Mouse (Mus musculus): Measurements from ENCODE around the gene Casz1. TPM values are rescaled to one million over a fixed set of nuclear protein-coding genes. Genes with fewer than 3 reads are reported as not detected.

Casz1 gene
- polyA plus RNA-seq, 1 experiment from 2014 or later = 6.3 TPM

GRCm38 (mm10) chr4:148805811-148806747 is 1.9 kb downstream of the Casz1 start:
- Histone ChIP-seq H3K27ac (replicated peaks) (peak overlapping the region; percentile 73), H3K9me3 (replicated peaks) (no peaks in the 10 kb centered on the region), H3K4me3 (peak overlapping the region; percentile 74), H3K4me1 (peaks cover 91% of the 10 kb centered on the region), H3K27me3 (ENCODE audit: low read depth, poor library complexity, severe bottlenecking) (peaks cover 100% of the 10 kb centered on the region), H3K36me3 (no peaks in the 10 kb centered on the region)
- under 1% methylated on average over 63 of the region's 64 CpGs for WGBS
- peak; percentile 57 for DNase-seq (ENCODE audit: low spot score)

- peaks cover 97% of the 10 kb centered on the region for H3K4me1 ChIP-seq
Observed at GRCm38 (mm10) chr4:148806836-148807235, 2.6 kb downstream of the Casz1 start.

GRCm38 (mm10) chr4:148807397-148807796 is 3.2 kb downstream of the Casz1 start:
- Histone ChIP-seq H3K4me1 (peaks cover 97% of the 10 kb centered on the region), H3K4me3 (peak overlapping the region; percentile 74), H3K27ac (replicated peaks) (no peak overlapping the region; the same call in 1 of the 2 replicates), H3K9me3 (replicated peaks) (no peaks in the 10 kb centered on the region), H3K27me3 (ENCODE audit: low read depth, poor library complexity, severe bottlenecking) (peaks cover 100% of the 10 kb centered on the region), H3K36me3 (no peaks in the 10 kb centered on the region)
- WGBS = under 1% methylated on average over 9 of the region's 9 CpGs
- DNase-seq (ENCODE audit: low spot score) = peak; percentile 28

More at GRCm38 (mm10) chr4:148806836-148807235, 2.6 kb downstream of the Casz1 start:
- Histone ChIP-seq H3K4me3 (peak overlapping the region; percentile 74), H3K27me3 (ENCODE audit: low read depth, poor library complexity, severe bottlenecking) (peaks cover 100% of the 10 kb centered on the region), H3K27ac (replicated peaks) (no peak overlapping the region; the same call in 1 of the 2 replicates), H3K9me3 (replicated peaks) (no peaks in the 10 kb centered on the region), H3K36me3 (no peaks in the 10 kb centered on the region)
- under 1% methylated on average over 20 of the region's 26 CpGs for WGBS
- peak; percentile 75 for DNase-seq (ENCODE audit: low spot score)

- no peaks in the 10 kb centered on the region for H3K36me3 ChIP-seq
- no peak for DNase-seq (ENCODE audit: low spot score)
- H3K4me3 ChIP-seq = no peak overlapping the region
- peaks cover 88% of the 10 kb centered on the region for H3K4me1 ChIP-seq
- no peak overlapping the region for H3K27ac ChIP-seq (replicated peaks)
- WGBS = 39% methylated on average over 2 of the region's 2 CpGs
- peaks cover 100% of the 10 kb centered on the region for H3K27me3 ChIP-seq (ENCODE audit: low read depth, poor library complexity, severe bottlenecking)
- no peaks in the 10 kb centered on the region for H3K9me3 ChIP-seq (replicated peaks)
Observed at GRCm38 (mm10) chr4:148808839-148809238, 4.6 kb downstream of the Casz1 start.

- DNase-seq (ENCODE audit: low spot score) = no peak
- no peak overlapping the region for H3K27ac ChIP-seq (replicated peaks)
- no peak overlapping the region for H3K4me3 ChIP-seq
- 51% methylated on average over 9 of the region's 9 CpGs for WGBS
- H3K36me3 ChIP-seq = no peaks in the 10 kb centered on the region
- no peaks in the 10 kb centered on the region for H3K9me3 ChIP-seq (replicated peaks)
- peaks cover 86% of the 10 kb centered on the region for H3K4me1 ChIP-seq
- H3K27me3 ChIP-seq (ENCODE audit: low read depth, poor library complexity, severe bottlenecking) = peaks cover 100% of the 10 kb centered on the region
Observed at GRCm38 (mm10) chr4:148810706-148811105, 6.5 kb downstream of the Casz1 start.

- H3K27ac ChIP-seq (replicated peaks) = peak overlapping the region; percentile 64
- no peaks in the 10 kb centered on the region for H3K36me3 ChIP-seq
- peak; percentile 70 for DNase-seq (ENCODE audit: low spot score)
- no peaks in the 10 kb centered on the region for H3K9me3 ChIP-seq (replicated peaks)
- peaks cover 100% of the 10 kb centered on the region for H3K27me3 ChIP-seq (ENCODE audit: low read depth, poor library complexity, severe bottlenecking)
- WGBS = 9% methylated on average over 10 of the region's 10 CpGs
- H3K4me1 ChIP-seq = peaks cover 86% of the 10 kb centered on the region
- H3K4me3 ChIP-seq = peak overlapping the region; percentile 36
Observed at GRCm38 (mm10) chr4:148811940-148812339, 7.7 kb downstream of the Casz1 start.

GRCm38 (mm10) chr4:148813247-148813646 is 9.0 kb downstream of the Casz1 start:
- H3K4me3 ChIP-seq = no peak overlapping the region
- 84% methylated on average over 6 of the region's 6 CpGs for WGBS
- H3K4me1 ChIP-seq = peaks cover 85% of the 10 kb centered on the region
- DNase-seq (ENCODE audit: low spot score) = no peak
- H3K27ac ChIP-seq (replicated peaks) = no peak overlapping the region
- no peaks in the 10 kb centered on the region; the same call in 1 of the 2 replicates for H3K9me3 ChIP-seq (replicated peaks)
- H3K36me3 ChIP-seq = no peaks in the 10 kb centered on the region
- peaks cover 100% of the 10 kb centered on the region for H3K27me3 ChIP-seq (ENCODE audit: low read depth, poor library complexity, severe bottlenecking)

GRCm38 (mm10) chr4:148816556-148816955 is 12.3 kb downstream of the Casz1 start:
- Histone ChIP-seq H3K9me3 (replicated peaks) (peaks cover 9% of the 10 kb centered on the region; the same call in 1 of the 2 replicates), H3K27me3 (ENCODE audit: low read depth, poor library complexity, severe bottlenecking) (peaks cover 89% of the 10 kb centered on the region), H3K4me1 (peaks cover 59% of the 10 kb centered on the region), H3K4me3 (peak overlapping the region; percentile 35), H3K27ac (replicated peaks) (peak overlapping the region; percentile 42), H3K36me3 (no peaks in the 10 kb centered on the region)
- peak; percentile 50 for DNase-seq (ENCODE audit: low spot score)
- WGBS = 4% methylated on average over 14 of the region's 14 CpGs

- Histone ChIP-seq H3K4me1 (peaks cover 47% of the 10 kb centered on the region), H3K27me3 (ENCODE audit: low read depth, poor library complexity, severe bottlenecking) (peaks cover 84% of the 10 kb centered on the region), H3K36me3 (no peaks in the 10 kb centered on the region), H3K27ac (replicated peaks) (no peak overlapping the region), H3K9me3 (replicated peaks) (peaks cover 9% of the 10 kb centered on the region; the same call in 1 of the 2 replicates), H3K4me3 (no peak overlapping the region)
- DNase-seq (ENCODE audit: low spot score) = no peak
- 95% methylated on average over 12 of the region's 12 CpGs for WGBS
Observed at GRCm38 (mm10) chr4:148818161-148818560, 13.9 kb downstream of the Casz1 start.

GRCm38 (mm10) chr4:148820171-148820570 is 15.9 kb downstream of the Casz1 start:
- DNase-seq (ENCODE audit: low spot score) = no peak
- H3K36me3 ChIP-seq = no peaks in the 10 kb centered on the region
- 0 out of 2 replicates have a peak overlapping the region, but pooled peaks have one; percentile 28 for H3K27ac ChIP-seq (replicated peaks)
- H3K27me3 ChIP-seq (ENCODE audit: low read depth, poor library complexity, severe bottlenecking) = peaks cover 82% of the 10 kb centered on the region
- H3K9me3 ChIP-seq (replicated peaks) = peaks cover 9% of the 10 kb centered on the region; the same call in 1 of the 2 replicates
- no peak overlapping the region for H3K4me3 ChIP-seq
- H3K4me1 ChIP-seq = peaks cover 42% of the 10 kb centered on the region
- 55% methylated on average over 13 of the region's 13 CpGs for whole genome bisulfite sequencing

- H3K4me3 ChIP-seq = no peak overlapping the region
- 75% methylated on average over 8 of the region's 8 CpGs for WGBS
- H3K27ac ChIP-seq (replicated peaks) = no peak overlapping the region
- peaks cover 35% of the 10 kb centered on the region for H3K4me1 ChIP-seq
- H3K36me3 ChIP-seq = no peaks in the 10 kb centered on the region
- DNase-seq (ENCODE audit: low spot score) = no peak
- peaks cover 9% of the 10 kb centered on the region; the same call in 1 of the 2 replicates for H3K9me3 ChIP-seq (replicated peaks)
- H3K27me3 ChIP-seq (ENCODE audit: low read depth, poor library complexity, severe bottlenecking) = peaks cover 82% of the 10 kb centered on the region
Observed at GRCm38 (mm10) chr4:148823281-148823680, 19.1 kb downstream of the Casz1 start.

GRCm38 (mm10) chr4:148830350-148830749 is 26.1 kb downstream of the Casz1 start:
- peak; percentile 41 for DNase-seq (ENCODE audit: low spot score)
- Histone ChIP-seq H3K9me3 (replicated peaks) (no peaks in the 10 kb centered on the region), H3K27me3 (ENCODE audit: low read depth, poor library complexity, severe bottlenecking) (peaks cover 48% of the 10 kb centered on the region), H3K4me3 (no peak overlapping the region), H3K27ac (replicated peaks) (no peak overlapping the region), H3K36me3 (no peaks in the 10 kb centered on the region), H3K4me1 (peaks cover 38% of the 10 kb centered on the region)
- 65% methylated on average over 7 of the region's 7 CpGs for WGBS
